Mouse (Mus musculus) stomach, embryonic 14.5 days (tissue): ENCODE measurements around the gene Gnao1. TPM values are rescaled to one million over a fixed set of nuclear protein-coding genes. Genes with fewer than 3 reads are reported as not detected.
A peak's percentile ranks its signal among the peaks of the same experiment; 100 is the strongest.

Experiments used
- ATAC-seq: fragments of 200-750 bp; cut with Nextera tagmentation; 2 replicates; pipeline ENCODE4 v1.8.0; 2017; ENCODE audit warnings: low read depth, moderate TSS enrichment; ENCODE audit not compliant: insufficient number of reproducible peaks, insufficient read depth, low FRiP score
- H3K27ac ChIP-seq: fragments of 300-500 bp; sonication (generic); 2 replicates; pipeline ENCODE4 v1.5.1; 2014; ENCODE audit warnings: mild to moderate bottlenecking, low read length, moderate library complexity, mixed read lengths
- H3K27me3 ChIP-seq: fragments of 300-500 bp; sonication (generic); 2 replicates; pipeline ENCODE4 v1.6.1; 2014; ENCODE audit warnings: low read length, control low read depth, mixed read lengths; ENCODE audit not compliant: control insufficient read depth, insufficient read depth
- H3K36me3 ChIP-seq: fragments of 300-500 bp; sonication (generic); 2 replicates; pipeline ENCODE4 v1.6.1; 2014; ENCODE audit warnings: mild to moderate bottlenecking, control low read depth, low read length, moderate library complexity, mixed read lengths; ENCODE audit not compliant: control insufficient read depth, insufficient read depth
- H3K4me1 ChIP-seq: fragments of 300-500 bp; sonication (generic); 2 replicates; pipeline ENCODE4 v1.6.1; 2014; ENCODE audit warnings: low read length, control low read depth, mixed read lengths; ENCODE audit not compliant: control insufficient read depth, insufficient read depth
- H3K4me2 ChIP-seq: fragments of 300-500 bp; sonication (generic); replicated peaks from 2 replicates; pipeline ENCODE4 v1.6.1; 2014; ENCODE audit warnings: low read depth, low read length, control low read depth
- H3K4me3 ChIP-seq: fragments of 300-500 bp; sonication (generic); 2 replicates; pipeline ENCODE4 v1.5.1; 2014; ENCODE audit warnings: low read depth, low read length, control low read depth
- H3K9ac ChIP-seq: fragments of 300-500 bp; sonication (generic); replicated peaks from 2 replicates; pipeline ENCODE4 v1.6.1; 2014; ENCODE audit warnings: low read depth, mild to moderate bottlenecking, control low read depth, low read length, moderate library complexity, mixed read lengths
- H3K9me3 ChIP-seq: fragments of 300-500 bp; sonication (generic); 2 replicates; pipeline ENCODE4 v1.6.1; 2016; ENCODE audit warnings: low read depth, low read length, control low read depth; ENCODE audit not compliant: control insufficient read depth
- WGBS: fragments of 180-500 bp; shearing (Covaris S2); extraction: QIAGEN DNeasy Blood & Tissue Kit; methylation state at CpG from one replicate; pipeline ENCODE4 v1.1.7; 2014; 5-methylcytosine and 5-hydroxymethylcytosine counted together
- polyA plus RNA-seq: library from polyadenylated mRNA; unstranded; fragments of >200 nt; fragmentation: Nextera tagmentation; extraction: Ambion mirVana; gene quantifications from 2 replicates; pipeline ENCODE4 v1.2.1, GENCODE M21; 2014

Gene Gnao1
- polyA plus RNA-seq, 1 experiment from 2014 or later = 14.0 TPM

- Histone ChIP-seq H3K36me3 (no peaks in the 10 kb centered on the region), H3K27me3 (no peaks in the 10 kb centered on the region), H3K9ac (no peak overlapping the region), H3K4me2 (no peak overlapping the region), H3K4me3 (no peak overlapping the region), H3K4me1 (no peaks in the 10 kb centered on the region), H3K9me3 (no peaks in the 10 kb centered on the region), H3K27ac (no peak overlapping the region)
- 48% methylated on average over 8 of the region's 8 CpGs for WGBS
- no peak for ATAC-seq
Measured at GRCm38 (mm10) chr8:93839113-93839512, 29.3 kb downstream of the Gnao1 start.

- WGBS = 61% methylated on average over 4 of the region's 4 CpGs
- no peak for ATAC-seq
- H3K4me3 ChIP-seq = no peak overlapping the region
- no peaks in the 10 kb centered on the region for H3K27me3 ChIP-seq
- no peaks in the 10 kb centered on the region for H3K9me3 ChIP-seq
- no peak overlapping the region for H3K4me2 ChIP-seq
- no peaks in the 10 kb centered on the region for H3K36me3 ChIP-seq
- no peak overlapping the region for H3K9ac ChIP-seq
- no peaks in the 10 kb centered on the region for H3K4me1 ChIP-seq
- no peak overlapping the region for H3K27ac ChIP-seq
Measured at GRCm38 (mm10) chr8:93840486-93840885, 30.7 kb downstream of the Gnao1 start.

GRCm38 (mm10) chr8:93840956-93841752 is 31.4 kb downstream of the Gnao1 start:
- no peaks in the 10 kb centered on the region for H3K27me3 ChIP-seq
- no peaks in the 10 kb centered on the region for H3K9me3 ChIP-seq
- no peak overlapping the region for H3K27ac ChIP-seq
- 40% methylated on average over 10 of the region's 10 CpGs for WGBS
- H3K4me3 ChIP-seq = no peak overlapping the region
- no peak overlapping the region for H3K9ac ChIP-seq
- no peak overlapping the region for H3K4me2 ChIP-seq
- no peaks in the 10 kb centered on the region for H3K36me3 ChIP-seq
- peak; percentile 35; the same call in 1 of the 2 replicates for ATAC-seq
- H3K4me1 ChIP-seq = no peaks in the 10 kb centered on the region

GRCm38 (mm10) chr8:93842574-93842973 is 32.8 kb downstream of the Gnao1 start:
- ATAC-seq = no peak
- 96% methylated on average over 4 of the region's 4 CpGs for WGBS

GRCm38 (mm10) chr8:93843858-93844502 is 34.2 kb downstream of the Gnao1 start:
- no peak overlapping the region for H3K27ac ChIP-seq
- H3K36me3 ChIP-seq = no peaks in the 10 kb centered on the region
- H3K9ac ChIP-seq = no peak overlapping the region
- WGBS = 36% methylated on average over 12 of the region's 12 CpGs
- no peak; the same call in 1 of the 2 replicates for ATAC-seq
- no peaks in the 10 kb centered on the region for H3K4me1 ChIP-seq
- no peaks in the 10 kb centered on the region for H3K9me3 ChIP-seq
- no peak overlapping the region for H3K4me3 ChIP-seq
- H3K4me2 ChIP-seq = no peak overlapping the region
- H3K27me3 ChIP-seq = no peaks in the 10 kb centered on the region

More at GRCm38 (mm10) chr8:93842574-93842973, 32.8 kb downstream of the Gnao1 start:
- H3K27me3 ChIP-seq = no peaks in the 10 kb centered on the region
- no peaks in the 10 kb centered on the region for H3K36me3 ChIP-seq
- H3K9me3 ChIP-seq = no peaks in the 10 kb centered on the region
- H3K4me3 ChIP-seq = no peak overlapping the region
- no peak overlapping the region for H3K4me2 ChIP-seq
- no peak overlapping the region for H3K27ac ChIP-seq
- H3K9ac ChIP-seq = no peak overlapping the region
- H3K4me1 ChIP-seq = no peaks in the 10 kb centered on the region

GRCm38 (mm10) chr8:93845186-93845585 is 35.4 kb downstream of the Gnao1 start:
- WGBS = 80% methylated on average over 1 of the region's 1 CpGs
- no peaks in the 10 kb centered on the region for H3K9me3 ChIP-seq
- H3K4me1 ChIP-seq = no peaks in the 10 kb centered on the region
- no peak overlapping the region for H3K27ac ChIP-seq
- H3K4me2 ChIP-seq = no peak overlapping the region
- no peaks in the 10 kb centered on the region for H3K36me3 ChIP-seq
- no peaks in the 10 kb centered on the region for H3K27me3 ChIP-seq
- ATAC-seq = no peak
- no peak overlapping the region for H3K9ac ChIP-seq
- no peak overlapping the region for H3K4me3 ChIP-seq

- Histone ChIP-seq H3K27me3 (no peaks in the 10 kb centered on the region), H3K4me3 (no peak overlapping the region), H3K4me2 (no peak overlapping the region), H3K9ac (no peak overlapping the region), H3K4me1 (peaks cover 4% of the 10 kb centered on the region; the same call in 1 of the 2 replicates), H3K36me3 (no peaks in the 10 kb centered on the region), H3K9me3 (no peaks in the 10 kb centered on the region), H3K27ac (no peak overlapping the region)
- peak; percentile 42; the same call in 1 of the 2 replicates for ATAC-seq
- WGBS = 41% methylated on average over 11 of the region's 11 CpGs
Measured at GRCm38 (mm10) chr8:93852087-93852645, 42.4 kb downstream of the Gnao1 start.

GRCm38 (mm10) chr8:93852851-93853461 is 43.2 kb downstream of the Gnao1 start:
- no peak overlapping the region for H3K27ac ChIP-seq
- 84% methylated on average over 9 of the region's 9 CpGs for WGBS
- no peaks in the 10 kb centered on the region for H3K27me3 ChIP-seq
- H3K9ac ChIP-seq = no peak overlapping the region
- H3K4me2 ChIP-seq = no peak overlapping the region
- no peaks in the 10 kb centered on the region for H3K36me3 ChIP-seq
- no peaks in the 10 kb centered on the region for H3K9me3 ChIP-seq
- peaks cover 4% of the 10 kb centered on the region; the same call in 1 of the 2 replicates for H3K4me1 ChIP-seq
- ATAC-seq = no peak
- H3K4me3 ChIP-seq = no peak overlapping the region
